Mouse (Mus musculus) hindbrain, embryonic 10.5 days (tissue): ENCODE measurements at regions not wholly inside any gene's neighbourhood (a gene's known extent, or its start where the extent isn't known, plus 50 kb on each side); places are given as distances from the start of the nearest gene placed in this dataset.

ENCODE experiments used
- DNase-seq: peaks from one replicate; pipeline ENCODE4 v3.0.0-alpha.2; 2017; ENCODE audit warnings: low spot score
- H3K27ac ChIP-seq: fragments of 300-500 bp; sonication (generic); 2 replicates; pipeline ENCODE4 v1.5.1; 2016; ENCODE audit warnings: mild to moderate bottlenecking, moderate library complexity
- H3K27me3 ChIP-seq: fragments of 300-500 bp; sonication (generic); 2 replicates; pipeline ENCODE4 v1.6.1; 2016; ENCODE audit warnings: mild to moderate bottlenecking; ENCODE audit not compliant: poor library complexity, insufficient read depth, severe bottlenecking
- H3K36me3 ChIP-seq: fragments of 300-500 bp; sonication (generic); 2 replicates; pipeline ENCODE4 v1.6.1; 2016; ENCODE audit warnings: mild to moderate bottlenecking, moderate library complexity
- H3K4me1 ChIP-seq: fragments of 300-500 bp; sonication (generic); replicated peaks from 2 replicates; pipeline ENCODE4 v1.6.1; 2016; ENCODE audit warnings: mild to moderate bottlenecking
- H3K4me3 ChIP-seq: fragments of 300-500 bp; sonication (generic); 2 replicates; pipeline ENCODE4 v1.5.1; 2016; ENCODE audit warnings: mild to moderate bottlenecking, moderate library complexity
- H3K9me3 ChIP-seq: fragments of 300-500 bp; sonication (generic); 2 replicates; pipeline ENCODE4 v1.6.1; 2016; ENCODE audit warnings: mild to moderate bottlenecking, moderate library complexity
- WGBS: fragments of 180-500 bp; shearing (Covaris S2); methylation state at CpG from one replicate; pipeline ENCODE4 v1.1.7; 2016; 5-methylcytosine and 5-hydroxymethylcytosine counted together

DNA sequence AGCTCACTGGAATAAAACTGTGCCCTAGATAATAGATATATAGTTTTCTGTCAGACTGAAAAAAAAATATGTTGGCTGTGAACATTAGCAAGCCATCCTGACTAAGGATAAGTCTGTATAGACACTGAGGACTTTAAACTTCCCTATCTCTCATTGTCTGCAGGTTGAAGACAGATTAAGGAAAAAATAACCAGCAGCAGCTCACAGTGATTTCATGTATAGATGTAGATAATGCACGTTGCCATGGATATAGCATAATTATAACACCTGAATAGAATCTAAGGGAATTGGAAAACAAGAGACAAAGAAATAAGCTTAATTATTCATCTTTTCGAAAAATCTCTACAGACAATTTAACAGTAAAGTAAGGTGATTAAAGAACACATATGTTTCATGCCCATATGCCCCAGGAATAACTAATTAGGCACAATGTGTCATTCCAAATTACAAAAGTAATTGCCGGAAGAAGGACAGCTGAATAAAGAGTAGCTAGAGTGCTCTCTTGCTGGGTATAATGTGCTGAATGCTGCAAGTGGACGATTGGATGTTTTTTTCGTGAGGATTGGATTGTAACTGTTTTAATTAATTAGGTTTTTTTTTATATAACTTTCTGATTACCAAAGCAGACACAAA, 246.6 kb downstream of the Akain1 start:
- WGBS: 86% methylated on average over 5 of the region's 5 CpGs
- Histone ChIP-seq H3K9me3 (no peaks in the 10 kb centered on the region), H3K27ac (no peak overlapping the region)

DNA sequence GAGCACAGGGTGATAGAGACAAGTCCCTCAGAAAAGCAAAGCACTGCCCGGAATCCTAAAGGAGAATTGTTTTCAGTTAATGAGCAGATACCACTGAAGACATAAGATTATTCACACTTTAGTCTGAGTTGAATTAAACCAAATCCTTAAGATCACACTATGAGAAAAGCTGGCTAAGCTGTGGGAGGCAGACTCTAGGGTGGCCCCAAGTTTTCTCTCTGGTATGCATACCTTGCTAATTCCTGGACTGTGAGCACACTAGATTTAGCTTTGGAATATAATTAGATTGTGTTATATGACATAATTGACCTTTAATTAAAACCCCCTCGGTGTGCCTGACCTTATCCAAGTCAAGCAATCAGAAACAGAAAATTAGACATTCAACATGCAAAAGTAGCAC, 247.3 kb downstream of the Akain1 start:
- WGBS: 73% methylated on average over 2 of the region's 2 CpGs
- Histone ChIP-seq H3K36me3 (no peaks in the 10 kb centered on the region), H3K27ac (no peak overlapping the region), H3K9me3 (no peaks in the 10 kb centered on the region), H3K4me3 (no peak overlapping the region), H3K27me3 (no peaks in the 10 kb centered on the region), H3K4me1 (no peaks in the 10 kb centered on the region)
- no peak for DNase-seq

More for the DNA sequence above, 246.6 kb downstream of the Akain1 start:
- Histone ChIP-seq H3K36me3 (no peaks in the 10 kb centered on the region), H3K4me1 (no peaks in the 10 kb centered on the region), H3K27me3 (no peaks in the 10 kb centered on the region), H3K4me3 (no peak overlapping the region)
- DNase-seq: no peak

GRCm38 (mm10) chr17:69695341-69695740, 256.2 kb downstream of the Akain1 start:
- no peak overlapping the region for H3K4me3 ChIP-seq
- WGBS: 87% methylated on average over 3 of the region's 3 CpGs
- H3K27me3 ChIP-seq: no peaks in the 10 kb centered on the region
- H3K27ac ChIP-seq: no peak overlapping the region
- no peaks in the 10 kb centered on the region for H3K4me1 ChIP-seq
- no peaks in the 10 kb centered on the region for H3K9me3 ChIP-seq
- no peak for DNase-seq
- no peaks in the 10 kb centered on the region for H3K36me3 ChIP-seq

GRCm38 (mm10) chr17:69727325-69727724, 241.5 kb upstream of the Dlgap1 start:
- Histone ChIP-seq H3K27me3 (no peaks in the 10 kb centered on the region), H3K4me1 (no peaks in the 10 kb centered on the region), H3K4me3 (no peak overlapping the region), H3K27ac (no peak overlapping the region), H3K36me3 (no peaks in the 10 kb centered on the region), H3K9me3 (no peaks in the 10 kb centered on the region)
- 87% methylated on average over 4 of the region's 4 CpGs for WGBS
- no peak for DNase-seq

GRCm38 (mm10) chr17:69732981-69733380, 235.9 kb upstream of the Dlgap1 start:
- H3K4me3 ChIP-seq: no peak overlapping the region
- no peak for DNase-seq
- no peaks in the 10 kb centered on the region for H3K27me3 ChIP-seq
- 90% methylated on average over 11 of the region's 11 CpGs for WGBS
- H3K9me3 ChIP-seq: no peaks in the 10 kb centered on the region
- H3K36me3 ChIP-seq: no peaks in the 10 kb centered on the region
- no peak overlapping the region for H3K27ac ChIP-seq
- no peaks in the 10 kb centered on the region for H3K4me1 ChIP-seq

GRCm38 (mm10) chr17:69736379-69737096, 232.3 kb upstream of the Dlgap1 start:
- Histone ChIP-seq H3K27me3 (no peaks in the 10 kb centered on the region), H3K4me3 (no peak overlapping the region), H3K9me3 (no peaks in the 10 kb centered on the region), H3K36me3 (no peaks in the 10 kb centered on the region), H3K27ac (no peak overlapping the region), H3K4me1 (no peaks in the 10 kb centered on the region)
- 78% methylated on average over 4 of the region's 4 CpGs for WGBS
- DNase-seq: no peak

DNA sequence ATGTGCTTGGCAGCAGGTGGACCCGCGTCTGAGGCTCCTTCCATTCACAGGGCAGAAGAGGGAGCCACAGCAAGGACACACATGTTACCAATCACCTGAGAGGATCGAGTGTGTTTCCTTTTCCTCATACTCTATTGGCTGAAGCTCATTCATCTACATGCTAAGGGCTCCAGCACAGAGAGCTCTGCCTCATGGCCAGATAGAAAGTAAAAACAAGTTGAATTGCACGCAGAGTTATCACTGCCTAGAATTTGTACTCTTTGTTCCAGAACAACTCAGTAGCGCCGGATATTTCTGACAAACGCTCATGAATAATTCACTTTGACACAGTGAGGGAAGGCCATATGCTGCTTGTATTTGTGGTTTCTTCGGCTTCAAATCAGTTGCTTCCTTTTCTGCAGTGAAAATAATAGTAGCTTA, 199.9 kb upstream of the Dlgap1 start:
- no peaks in the 10 kb centered on the region for H3K9me3 ChIP-seq
- WGBS: 82% methylated on average over 8 of the region's 8 CpGs
- no peak for DNase-seq

DNA sequence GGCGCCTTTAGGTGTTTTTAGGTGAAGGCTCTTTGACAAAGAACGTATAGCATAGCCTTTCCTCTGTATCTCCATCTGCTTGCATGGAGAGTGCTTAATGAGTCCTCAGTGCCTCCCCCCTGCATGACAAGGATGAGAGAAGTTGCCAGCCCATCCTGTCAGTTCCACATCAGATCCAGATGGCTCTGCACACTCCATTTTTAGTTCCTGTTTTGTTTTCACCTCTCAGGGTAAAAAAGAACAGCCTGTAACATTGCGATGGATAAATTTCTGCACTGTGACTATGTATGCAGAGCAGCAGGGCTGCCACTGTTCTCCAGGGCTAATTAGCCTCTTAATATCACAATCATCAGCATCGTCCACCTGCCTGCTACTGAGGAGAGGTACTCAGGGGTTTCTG, 198.8 kb upstream of the Dlgap1 start:
- no peak for DNase-seq
- Histone ChIP-seq H3K27ac (no peak overlapping the region), H3K9me3 (no peaks in the 10 kb centered on the region), H3K4me1 (no peaks in the 10 kb centered on the region), H3K4me3 (no peak overlapping the region), H3K36me3 (no peaks in the 10 kb centered on the region), H3K27me3 (no peaks in the 10 kb centered on the region)
- 81% methylated on average over 4 of the region's 4 CpGs for WGBS

More for the DNA sequence above, 199.9 kb upstream of the Dlgap1 start:
- no peaks in the 10 kb centered on the region for H3K27me3 ChIP-seq
- no peak overlapping the region for H3K4me3 ChIP-seq
- H3K27ac ChIP-seq: no peak overlapping the region
- H3K36me3 ChIP-seq: no peaks in the 10 kb centered on the region
- no peaks in the 10 kb centered on the region for H3K4me1 ChIP-seq

GRCm38 (mm10) chr17:69781201-69781600, 187.7 kb upstream of the Dlgap1 start:
- WGBS: 88% methylated on average over 1 of the region's 1 CpGs
- Histone ChIP-seq H3K9me3 (0 out of 2 replicates have a peak, but pooled peaks cover 5% of the 10 kb centered on the region), H3K4me1 (no peaks in the 10 kb centered on the region), H3K36me3 (no peaks in the 10 kb centered on the region), H3K27ac (no peak overlapping the region), H3K27me3 (no peaks in the 10 kb centered on the region), H3K4me3 (no peak overlapping the region)
- DNase-seq: no peak

GRCm38 (mm10) chr17:69786985-69787384, 181.9 kb upstream of the Dlgap1 start:
- H3K9me3 ChIP-seq: 0 out of 2 replicates have a peak, but pooled peaks cover 5% of the 10 kb centered on the region
- no peak overlapping the region for H3K27ac ChIP-seq
- H3K4me3 ChIP-seq: no peak overlapping the region
- no peak for DNase-seq
- H3K27me3 ChIP-seq: no peaks in the 10 kb centered on the region
- H3K4me1 ChIP-seq: no peaks in the 10 kb centered on the region
- WGBS: 80% methylated on average over 3 of the region's 3 CpGs
- no peaks in the 10 kb centered on the region for H3K36me3 ChIP-seq

GRCm38 (mm10) chr17:69821473-69821872, 147.4 kb upstream of the Dlgap1 start:
- H3K9me3 ChIP-seq: no peaks in the 10 kb centered on the region
- H3K27ac ChIP-seq: no peak overlapping the region
- no peak for DNase-seq
- H3K4me1 ChIP-seq: no peaks in the 10 kb centered on the region
- 85% methylated on average over 5 of the region's 5 CpGs for WGBS
- H3K36me3 ChIP-seq: no peaks in the 10 kb centered on the region
- H3K27me3 ChIP-seq: no peaks in the 10 kb centered on the region
- H3K4me3 ChIP-seq: no peak overlapping the region

GRCm38 (mm10) chr17:69821901-69822300, 147.0 kb upstream of the Dlgap1 start:
- Histone ChIP-seq H3K27ac (no peak overlapping the region), H3K9me3 (no peaks in the 10 kb centered on the region), H3K4me3 (no peak overlapping the region), H3K36me3 (no peaks in the 10 kb centered on the region), H3K27me3 (no peaks in the 10 kb centered on the region), H3K4me1 (no peaks in the 10 kb centered on the region)
- 84% methylated on average over 2 of the region's 2 CpGs for WGBS
- no peak for DNase-seq

DNA sequence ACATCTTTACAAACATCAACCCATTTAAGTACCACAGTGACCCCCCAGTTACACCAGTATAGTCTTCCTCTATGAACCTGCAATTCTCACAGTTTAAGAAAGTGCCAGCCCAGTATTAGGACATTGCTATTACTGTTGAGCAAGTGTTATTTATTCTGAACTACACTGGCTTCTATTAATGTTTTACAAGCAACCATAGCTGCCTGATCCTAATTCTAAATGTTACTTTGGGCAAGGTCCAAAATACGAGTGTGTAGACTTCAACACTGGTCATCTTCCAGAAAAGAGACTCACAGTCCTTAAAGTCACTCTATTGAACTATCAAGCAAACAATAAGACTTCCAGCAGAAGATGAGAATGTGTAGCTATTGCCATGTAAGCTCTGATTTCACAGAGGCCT, 146.0 kb upstream of the Dlgap1 start:
- 78% methylated on average over 1 of the region's 1 CpGs for WGBS
- Histone ChIP-seq H3K9me3 (no peaks in the 10 kb centered on the region), H3K27ac (no peak overlapping the region), H3K27me3 (no peaks in the 10 kb centered on the region), H3K36me3 (no peaks in the 10 kb centered on the region), H3K4me3 (no peak overlapping the region), H3K4me1 (no peaks in the 10 kb centered on the region)
- DNase-seq: no peak
